Mouse (Mus musculus) spleen, adult 2 months (tissue): ENCODE measurements around the gene Sds.

Experiments used
- CTCF ChIP-seq: fragments of 200-500 bp; IDR thresholded peaks from 2 replicates; pipeline ENCODE4 v1.5.1; 2011; ENCODE audit warnings: mild to moderate bottlenecking, inconsistent platforms; ENCODE audit not compliant: insufficient read depth, insufficient read length, insufficient replicate concordance; ENCODE audit errors: extremely low read depth
- POLR2A ChIP-seq: fragments of 200-500 bp; IDR thresholded peaks from 2 replicates; pipeline ENCODE4 v1.6.1; 2011; ENCODE audit warnings: low read depth, low read length, inconsistent platforms

DNA sequence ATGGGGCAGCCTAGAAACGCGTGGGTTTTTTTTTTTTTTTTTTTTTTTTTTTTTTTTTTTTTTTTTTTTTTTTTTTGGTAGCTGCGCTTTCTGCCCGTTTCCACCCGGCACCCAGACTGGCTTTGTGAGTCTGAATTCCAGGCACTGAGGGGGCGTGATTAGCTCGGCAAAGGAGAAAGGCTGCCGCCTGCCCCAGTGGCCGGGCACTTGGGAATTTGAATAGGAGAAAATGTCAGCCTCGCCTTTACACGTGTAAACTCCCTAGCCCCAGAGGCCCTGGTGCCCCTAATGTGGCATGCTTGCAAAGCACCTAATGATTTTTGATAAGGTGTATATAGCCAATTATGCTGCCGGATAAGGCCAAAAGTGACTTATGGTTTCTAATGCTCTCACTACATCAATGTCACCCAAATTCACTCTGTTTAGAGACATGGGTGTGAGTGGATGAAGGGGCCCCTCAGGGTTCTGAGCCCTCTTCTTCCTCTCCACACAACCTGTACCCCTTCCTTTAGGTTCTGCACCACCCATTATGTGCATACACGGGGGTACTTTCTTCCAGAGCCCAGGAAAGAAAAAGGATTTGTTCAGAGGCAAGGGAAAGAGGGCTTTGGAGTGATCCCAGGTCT, 43.1 kb upstream of the Sds start:
- TF ChIP-seq POLR2A (no peak), CTCF (no peak)
